Mouse (Mus musculus) embryo, embryonic 10.5 days (tissue): ENCODE measurements around the gene Flot1.

Source experiments
- DNase-seq: peaks from one replicate; pipeline ENCODE4 v3.0.0-alpha.2; 2015; ENCODE audit warnings: low spot score

The Flot1 gene

DNA sequence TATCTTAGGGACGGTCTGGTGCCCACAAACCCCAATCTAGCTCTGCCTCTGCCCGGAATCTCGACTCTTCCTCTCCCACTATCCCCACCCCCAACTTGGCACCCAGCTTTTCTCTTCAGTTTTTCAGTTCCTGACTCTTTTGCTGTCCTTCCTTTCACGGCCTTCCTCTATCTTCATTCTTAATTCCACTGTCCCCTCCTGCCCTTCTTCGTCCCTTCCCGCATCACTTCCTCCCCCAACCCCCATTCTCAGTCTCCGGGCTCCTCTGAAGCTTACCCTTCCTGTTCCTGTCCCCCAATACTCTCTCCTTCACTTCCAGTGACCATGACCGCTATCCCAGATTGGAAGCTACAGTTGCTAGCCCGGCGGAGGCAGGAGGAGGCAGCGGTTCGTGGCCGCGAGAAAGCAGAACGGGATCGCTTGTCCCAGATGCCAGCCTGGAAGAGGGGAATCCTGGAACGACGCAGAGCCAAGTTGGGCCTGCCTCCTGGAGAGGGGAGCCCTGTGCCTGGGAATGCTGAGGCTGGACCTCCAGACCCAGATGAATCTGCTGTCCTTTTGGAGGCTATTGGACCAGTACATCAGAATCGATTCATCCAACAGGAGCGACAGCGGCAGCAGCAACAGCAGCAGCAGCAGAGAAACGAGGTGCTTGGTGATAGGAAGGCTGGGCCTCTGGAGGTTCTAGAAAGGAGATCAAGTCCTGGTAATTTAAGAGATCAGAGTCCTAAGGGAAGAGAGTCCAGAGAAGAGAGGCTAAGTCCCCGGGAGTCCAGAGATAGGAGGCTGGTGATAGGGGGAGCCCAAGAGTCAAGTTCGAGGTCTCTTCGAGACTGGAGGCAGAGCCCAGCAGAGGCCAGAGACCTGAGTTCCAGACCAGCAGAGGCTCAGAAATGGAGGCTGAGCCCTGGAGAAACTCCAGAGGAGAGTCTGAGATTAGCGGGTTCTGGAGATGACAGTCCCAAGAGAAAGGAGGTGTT, 44.2 kb downstream of the Flot1 start:
- peak; percentile 58 for DNase-seq

DNA sequence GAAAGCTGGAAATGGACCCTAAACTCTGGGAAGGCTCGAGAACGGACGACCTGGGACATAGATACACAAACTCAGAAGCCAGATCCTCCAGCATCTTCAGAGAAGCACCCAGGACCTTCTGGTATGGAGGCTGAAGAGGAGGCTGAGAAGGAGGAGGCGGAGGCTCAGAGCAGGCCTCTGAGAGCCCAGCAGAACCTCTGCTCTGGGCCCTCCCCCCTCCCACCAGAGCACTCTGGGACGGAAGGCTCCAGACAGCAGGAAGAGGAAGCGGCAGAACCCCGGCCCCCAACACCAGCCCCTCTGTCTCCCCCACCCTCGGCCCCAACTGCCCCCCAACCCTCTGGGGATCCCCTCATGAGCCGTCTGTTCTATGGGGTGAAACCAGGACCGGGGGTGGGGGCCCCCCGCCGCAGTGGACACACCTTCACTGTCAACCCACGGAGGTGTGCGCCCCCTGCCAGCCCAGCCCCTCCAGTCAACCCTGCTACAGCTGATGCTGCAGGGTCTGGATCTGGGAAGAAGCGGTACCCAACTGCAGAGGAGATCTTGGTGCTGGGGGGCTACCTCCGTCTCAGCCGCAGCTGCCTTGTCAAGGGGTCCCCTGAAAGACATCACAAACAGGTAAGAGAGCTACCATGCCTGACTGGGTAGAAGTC, 45.3 kb downstream of the Flot1 start:
- no peak for DNase-seq

DNA sequence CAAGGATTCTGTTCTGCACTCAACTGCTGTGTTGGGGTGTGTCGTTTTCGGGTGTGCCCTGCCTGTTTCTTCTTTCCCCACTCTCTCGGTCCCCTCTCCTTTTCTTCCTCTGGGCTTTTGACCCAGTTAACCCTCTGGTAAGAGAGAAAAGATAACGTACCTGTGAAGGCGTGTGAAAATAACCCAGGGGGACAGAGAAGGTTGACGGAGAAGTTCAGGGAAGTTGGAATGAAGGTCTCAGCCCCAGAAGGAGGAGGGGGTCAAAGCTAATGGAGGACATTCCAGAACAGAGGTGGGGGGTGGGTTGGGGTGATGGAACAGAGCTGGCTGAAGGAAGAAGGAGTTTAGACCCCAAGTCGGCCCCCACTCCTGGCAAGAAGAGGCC, 45.9 kb downstream of the Flot1 start:
- no peak for DNase-seq

DNA sequence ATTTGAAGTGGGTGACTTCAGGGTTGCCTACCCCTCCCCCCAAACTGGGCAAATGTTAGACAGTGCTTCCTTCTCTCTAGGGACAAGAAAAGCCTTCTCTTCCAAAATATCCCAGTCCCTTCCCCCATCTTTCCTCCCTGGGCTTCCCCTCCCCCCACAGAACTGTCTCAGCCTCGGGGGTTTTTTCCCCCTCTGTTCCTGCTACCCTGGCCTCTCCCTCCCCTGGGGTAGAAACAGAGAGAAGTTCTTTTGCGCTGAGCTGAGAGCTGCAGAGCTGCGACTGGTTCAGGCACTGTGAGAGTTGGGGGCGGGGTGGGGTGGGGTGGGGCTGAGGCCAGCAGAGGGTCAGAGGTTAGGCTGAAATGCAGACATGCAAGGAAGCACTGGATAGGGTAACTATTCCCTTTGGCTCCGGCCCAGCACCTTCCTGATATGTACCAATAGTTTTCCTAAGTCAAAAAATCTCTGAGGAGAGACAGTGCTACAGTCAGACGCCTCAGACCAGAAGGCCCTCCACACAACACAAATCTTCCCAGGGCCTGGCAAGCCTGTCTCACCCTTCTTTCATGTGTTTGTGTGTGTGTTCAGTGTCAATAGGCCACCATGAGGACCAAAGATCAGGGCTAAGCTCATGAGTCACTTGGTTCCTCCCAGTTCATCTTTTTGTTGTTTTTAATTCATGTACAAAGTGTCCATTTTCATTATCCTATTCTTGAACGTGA, 46.5 kb downstream of the Flot1 start:
- DNase-seq: peak; percentile 72

DNA sequence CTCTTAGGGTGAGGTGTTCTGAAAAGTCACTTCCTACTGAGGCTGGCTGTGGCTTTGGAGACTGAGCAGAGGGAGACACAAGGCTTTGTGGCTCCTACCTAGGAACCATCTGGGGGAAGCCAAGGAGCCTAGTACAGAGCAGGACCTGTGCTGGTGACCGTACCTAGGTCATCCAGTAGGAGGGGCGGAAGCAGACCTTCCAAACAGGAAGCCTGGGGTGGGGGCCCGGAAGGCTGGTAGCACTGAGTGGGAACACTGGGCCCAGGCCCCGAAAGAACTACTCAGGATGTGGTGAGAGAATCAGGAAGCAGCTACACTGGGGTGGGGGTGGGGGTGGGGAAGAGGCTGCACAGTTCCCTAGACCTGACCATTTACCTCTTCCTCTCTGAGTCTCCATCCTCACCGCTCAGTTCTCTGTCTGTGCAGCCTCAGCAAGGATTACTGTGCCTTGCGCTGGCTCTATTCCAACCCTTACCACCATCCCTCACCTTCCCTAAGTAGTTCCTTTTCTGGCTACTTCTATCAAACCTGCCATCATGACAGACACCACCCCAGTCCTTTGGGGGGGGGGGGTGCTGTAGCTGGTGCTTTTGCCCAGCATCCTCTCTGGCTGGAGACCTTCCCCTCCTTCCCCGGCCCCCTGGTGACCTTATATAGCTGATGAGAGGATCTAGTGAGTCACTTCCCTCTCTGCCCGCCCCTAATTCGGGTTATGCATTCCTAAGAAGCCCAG, 47.3 kb downstream of the Flot1 start:
- DNase-seq: peak; percentile 29

DNA sequence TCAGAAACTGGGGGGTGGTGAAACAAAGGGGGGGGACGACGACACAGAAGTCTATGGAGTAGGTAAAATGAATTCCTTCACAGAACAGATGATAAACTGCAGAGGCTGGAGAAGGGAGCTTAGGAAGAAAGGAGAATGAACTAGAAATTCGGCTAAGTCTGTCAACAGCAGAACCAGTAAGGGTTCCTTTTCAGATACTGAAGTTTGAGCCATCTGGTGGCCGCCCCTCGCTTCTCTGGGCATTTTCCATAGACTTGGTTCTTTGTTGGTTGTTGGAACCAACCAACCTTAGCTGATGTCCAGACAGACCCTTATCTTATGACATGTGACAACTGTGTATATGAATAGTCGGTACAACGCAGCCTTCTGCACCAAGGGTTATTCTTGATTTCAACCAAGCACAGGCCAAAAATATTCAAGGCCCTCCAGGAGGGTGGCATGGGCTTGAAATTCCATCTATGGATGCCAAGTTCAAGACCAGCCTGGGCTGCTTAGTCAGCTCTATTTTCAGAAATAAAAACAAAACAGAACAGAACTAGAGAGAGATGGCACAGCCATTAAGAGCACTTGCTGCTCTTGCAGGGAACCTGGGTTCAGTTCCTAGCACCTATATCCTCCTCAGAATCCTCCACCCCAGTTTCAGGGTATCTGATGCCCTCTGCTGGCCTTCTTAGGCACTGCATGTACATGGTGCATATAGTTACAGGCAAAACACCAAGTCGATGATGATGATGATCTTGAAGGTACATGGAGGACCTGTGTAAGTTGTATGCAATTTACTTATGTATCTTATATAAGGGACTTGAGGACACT, 48.1 kb downstream of the Flot1 start:
- DNase-seq: peak; percentile 33

DNA sequence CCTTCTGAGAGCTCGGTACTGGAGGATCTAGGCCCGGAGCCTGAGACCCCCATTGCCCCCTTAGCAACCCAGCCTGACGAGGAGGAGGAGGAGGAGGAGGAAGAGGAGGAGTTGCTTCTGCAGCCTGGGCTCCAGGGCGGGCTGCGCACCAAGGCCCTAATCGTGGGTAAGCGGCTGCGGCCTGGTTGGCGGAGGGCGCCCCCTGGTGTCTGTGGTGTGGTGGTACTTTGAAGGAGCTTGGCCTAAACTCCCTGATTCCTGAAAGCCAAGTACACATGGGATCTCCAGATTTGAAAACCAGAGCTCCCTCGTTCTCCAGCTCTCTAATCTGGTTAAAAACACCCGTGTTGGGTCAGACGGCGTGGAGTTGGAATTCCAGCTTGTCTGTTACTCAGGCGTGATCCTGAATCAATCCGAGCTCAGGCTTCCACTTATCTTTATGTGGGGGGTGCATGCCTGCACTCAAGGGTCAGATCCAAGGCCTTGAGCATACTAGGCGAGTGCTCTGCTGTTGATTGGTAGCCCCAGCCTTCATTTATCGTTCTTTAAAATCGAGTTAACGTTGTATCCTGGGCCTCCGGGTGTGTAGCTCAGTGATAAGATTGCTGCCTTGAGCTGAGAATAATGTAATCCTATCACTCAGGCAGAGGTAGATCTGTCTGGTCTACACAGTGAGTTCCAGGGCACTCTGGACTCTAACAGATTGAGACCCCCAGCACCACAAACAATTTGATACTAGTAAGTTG, 50.9 kb downstream of the Flot1 start:
- DNase-seq: peak; percentile 87

DNA sequence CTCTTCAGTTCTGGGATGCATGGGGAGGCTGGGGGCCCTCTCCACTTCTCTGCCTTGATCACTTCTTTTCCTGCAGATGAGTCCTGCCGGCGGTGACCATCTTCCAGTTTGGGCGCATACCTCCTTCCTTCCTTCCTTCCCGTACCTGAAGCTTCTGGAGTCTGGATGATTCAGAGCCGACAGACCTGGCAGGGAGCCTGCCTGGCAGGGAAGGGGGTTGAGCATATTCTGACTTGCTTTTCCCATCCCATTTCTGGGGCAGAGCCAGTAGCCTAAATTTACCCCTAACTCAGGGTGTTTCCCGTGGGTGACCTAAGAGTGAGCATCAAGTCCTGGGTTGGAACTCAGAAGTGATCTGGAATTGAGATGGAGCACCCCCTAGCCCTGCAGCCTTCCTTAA, 51.7 kb downstream of the Flot1 start:
- DNase-seq: no peak

DNA sequence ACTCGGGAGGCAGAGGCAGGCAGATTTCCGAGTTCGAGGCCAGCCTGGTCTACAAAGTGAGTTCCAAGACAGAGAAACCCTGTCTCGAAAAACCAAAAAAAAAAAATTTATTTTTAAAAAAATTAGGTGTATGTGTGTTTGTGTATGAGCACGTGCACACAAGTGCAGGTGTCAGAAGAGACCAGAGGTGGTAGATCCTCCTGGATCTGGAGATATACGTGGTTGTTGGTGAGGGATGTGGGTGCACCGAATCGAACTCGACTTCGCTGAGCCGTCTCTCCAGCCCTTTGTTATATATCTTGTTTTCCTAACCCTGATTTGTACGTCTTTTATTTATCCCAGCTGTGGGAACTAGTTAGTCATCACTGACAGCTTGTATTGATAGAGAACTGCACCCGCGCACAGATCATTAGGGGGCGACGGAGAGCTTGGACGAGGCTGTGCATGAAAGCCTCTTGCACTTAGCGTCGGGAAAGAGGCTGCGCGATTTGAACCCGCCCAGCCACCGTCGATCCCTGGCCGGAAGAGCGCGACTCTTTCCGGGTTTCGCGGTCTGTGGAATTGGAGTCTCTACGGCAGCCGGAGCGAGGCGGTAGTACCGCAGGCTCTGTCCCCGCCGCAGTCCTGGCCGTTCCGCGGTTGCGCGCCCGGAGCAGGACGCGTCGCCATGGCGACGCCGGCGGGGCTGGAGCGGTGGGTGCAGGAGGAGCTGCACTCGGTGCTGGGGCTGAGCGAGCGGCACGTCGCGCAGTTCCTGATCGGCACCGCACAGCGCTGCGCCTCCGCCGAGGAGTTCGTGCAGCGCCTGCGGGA, 56.4 kb downstream of the Flot1 start, which contains the start of gene Dhx16:
Gene Dhx16 (plus strand): TSS at position 575 of the 813 bp plus-strand sequence.
- DNase-seq: peak; percentile 97
